Mouse (Mus musculus) neural tube, embryonic 15.5 days (tissue): Measurements from ENCODE around the gene Cpeb3. TPM values are rescaled to one million over a fixed set of nuclear protein-coding genes. Genes with fewer than 3 reads are reported as not detected.

Experiments
- ATAC-seq: fragments of 200-750 bp; cut with Nextera tagmentation; 2 replicates; pipeline ENCODE4 v1.8.0; 2017; ENCODE audit warnings: mild to moderate bottlenecking, moderate TSS enrichment, moderate library complexity; ENCODE audit not compliant: low FRiP score
- H3K27ac ChIP-seq: fragments of 300-500 bp; sonication (generic); replicated peaks from 2 replicates; pipeline ENCODE4 v1.5.1; 2015; ENCODE audit warnings: mild to moderate bottlenecking, inconsistent platforms
- H3K27me3 ChIP-seq: fragments of 300-500 bp; sonication (generic); replicated peaks from 2 replicates; pipeline ENCODE4 v1.6.1; 2015; ENCODE audit warnings: inconsistent platforms
- H3K36me3 ChIP-seq: fragments of 300-500 bp; sonication (generic); 2 replicates; pipeline ENCODE4 v1.6.1; 2015; ENCODE audit warnings: inconsistent platforms
- H3K4me1 ChIP-seq: fragments of 300-500 bp; sonication (generic); 2 replicates; pipeline ENCODE4 v1.6.1; 2015; ENCODE audit warnings: inconsistent platforms
- H3K4me2 ChIP-seq: fragments of 300-500 bp; sonication (generic); 2 replicates; pipeline ENCODE4 v1.6.1; 2015; ENCODE audit warnings: inconsistent platforms, mild to moderate bottlenecking, moderate library complexity
- H3K4me3 ChIP-seq: fragments of 300-500 bp; sonication (generic); replicated peaks from 2 replicates; pipeline ENCODE4 v1.5.1; 2015; ENCODE audit warnings: mild to moderate bottlenecking, inconsistent platforms
- H3K9ac ChIP-seq: fragments of 300-500 bp; sonication (generic); replicated peaks from 2 replicates; pipeline ENCODE4 v1.6.1; 2015; ENCODE audit warnings: mild to moderate bottlenecking, inconsistent platforms
- H3K9me3 ChIP-seq: fragments of 300-500 bp; sonication (generic); replicated peaks from 2 replicates; pipeline ENCODE4 v1.6.1; 2016; ENCODE audit warnings: inconsistent platforms
- WGBS: fragments of 180-500 bp; shearing (Covaris S2); methylation state at CpG from one replicate; pipeline ENCODE4 v1.1.7; 2015; ENCODE audit warnings: mixed read lengths; 5-methylcytosine and 5-hydroxymethylcytosine counted together
- polyA plus RNA-seq: library from polyadenylated mRNA; unstranded; fragments of >200 nt; fragmentation: Nextera tagmentation; extraction: Ambion mirVana; gene quantifications from 2 replicates; pipeline ENCODE4 v1.2.1, GENCODE M21; 2015

Cpeb3 gene
- polyA plus RNA-seq, 1 experiment from 2014 or later = 12.0 TPM

DNA sequence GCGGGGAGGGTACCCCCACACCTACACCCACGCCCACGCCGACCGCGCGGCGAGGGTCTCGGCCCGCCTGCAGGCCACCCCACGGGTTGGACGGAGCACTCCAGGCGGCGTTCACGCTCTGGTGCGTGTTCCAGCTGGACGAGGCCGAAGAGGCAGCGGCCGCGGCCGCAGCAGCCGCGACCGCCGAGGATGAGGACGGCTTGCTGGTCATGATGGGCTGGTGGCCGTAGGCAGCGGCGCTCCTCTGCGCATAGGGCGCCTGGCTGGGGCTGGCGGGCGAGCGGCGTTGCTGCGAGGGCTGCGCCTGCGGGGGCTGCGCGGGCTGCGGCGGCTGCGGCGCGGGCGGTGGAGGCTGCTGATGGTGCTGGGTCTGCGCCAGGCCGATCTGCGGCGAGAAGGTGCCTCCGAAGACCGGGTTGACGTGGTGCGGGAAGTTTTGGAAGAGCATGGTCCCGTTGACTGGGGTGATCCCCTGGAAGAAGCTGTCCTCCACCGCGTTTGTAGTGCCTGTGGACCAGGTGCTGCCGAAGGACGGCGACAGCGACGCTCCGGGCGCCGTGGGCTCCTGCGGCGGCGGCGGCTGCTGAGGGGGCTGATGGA lies 34.2 kb downstream of the Cpeb3 start:
- ATAC-seq = peak; percentile 50
- WGBS = under 1% methylated on average over 70 of the region's 70 CpGs
- H3K9ac ChIP-seq = peak overlapping the region; percentile 69

DNA sequence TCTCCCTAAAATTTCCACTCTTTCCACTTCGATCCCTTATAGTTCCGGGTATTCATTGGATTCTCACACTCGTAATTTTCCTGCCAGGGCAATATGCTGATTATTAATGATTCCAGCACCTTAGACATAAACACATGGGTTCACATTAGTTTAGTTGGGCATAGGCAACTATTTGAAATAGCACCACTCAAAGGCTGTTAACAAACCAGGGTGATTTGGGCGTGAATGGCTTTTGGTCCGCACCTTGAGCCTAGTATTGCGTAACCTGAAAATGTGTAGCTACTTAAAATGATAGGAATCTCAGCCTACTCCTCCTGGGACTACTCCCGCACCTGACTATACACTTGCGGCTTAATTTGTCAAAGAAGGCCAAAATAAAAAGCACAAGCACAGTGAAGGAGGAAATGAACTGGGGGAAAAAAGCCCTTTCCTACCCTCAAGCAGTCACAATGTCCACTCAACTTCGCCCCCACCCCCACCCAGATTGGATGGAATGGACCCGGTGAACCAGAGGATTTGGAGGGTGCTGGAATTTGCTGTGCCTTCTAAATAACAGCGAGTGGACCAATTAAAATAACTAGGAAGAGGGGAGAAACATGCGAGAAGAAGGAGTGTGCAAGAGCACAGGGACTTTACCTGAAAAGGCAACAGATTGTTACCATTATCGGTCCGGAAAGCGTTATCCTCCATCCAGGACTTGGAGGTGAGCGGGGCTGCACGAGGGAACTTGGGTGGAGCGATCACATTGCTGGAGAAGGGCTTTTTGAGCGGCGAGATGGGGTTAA lies 34.9 kb downstream of the Cpeb3 start:
- WGBS = 23% methylated on average over 20 of the region's 20 CpGs
- Histone ChIP-seq H3K4me1 (peaks cover 53% of the 10 kb centered on the region), H3K36me3 (no peaks in the 10 kb centered on the region), H3K9me3 (no peaks in the 10 kb centered on the region), H3K27ac (peak overlapping the region; percentile 93), H3K9ac (peak overlapping the region; percentile 69), H3K4me3 (peak overlapping the region; percentile 67), H3K4me2 (peak overlapping the region; percentile 95), H3K27me3 (no peaks in the 10 kb centered on the region)
- ATAC-seq = no peak

More for the DNA sequence above, 34.2 kb downstream of the Cpeb3 start:
- H3K4me1 ChIP-seq = peaks cover 58% of the 10 kb centered on the region
- H3K27me3 ChIP-seq = no peaks in the 10 kb centered on the region
- peak overlapping the region; percentile 93 for H3K27ac ChIP-seq
- no peaks in the 10 kb centered on the region for H3K9me3 ChIP-seq
- H3K36me3 ChIP-seq = no peaks in the 10 kb centered on the region
- peak overlapping the region; percentile 67 for H3K4me3 ChIP-seq
- peak overlapping the region; percentile 95 for H3K4me2 ChIP-seq

DNA sequence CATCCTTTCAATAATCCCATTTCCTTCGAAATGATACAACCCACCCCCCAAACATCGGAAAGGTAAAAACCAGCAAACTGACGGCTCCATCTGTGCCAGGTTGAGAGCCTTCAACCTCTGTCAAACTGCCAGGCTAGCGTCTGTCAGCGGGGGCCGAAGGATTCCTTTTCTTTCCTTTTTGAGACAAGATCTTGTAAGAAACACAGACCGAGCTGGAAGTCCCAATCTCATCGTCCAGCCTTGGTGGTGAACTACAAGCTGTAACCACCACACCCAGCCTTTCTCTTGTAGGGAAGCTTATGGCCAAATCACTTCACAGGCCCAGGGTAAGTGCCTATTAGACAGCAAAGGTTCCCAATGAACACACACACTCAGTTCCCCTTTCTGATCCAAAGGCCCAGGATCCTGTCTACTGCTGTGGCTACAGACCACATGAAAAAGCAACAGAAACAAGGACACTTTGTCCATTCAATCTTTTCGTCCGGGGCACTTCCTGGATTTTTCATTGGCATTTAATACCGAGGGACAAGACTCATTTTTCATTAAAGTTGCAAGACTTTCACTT lies 35.8 kb downstream of the Cpeb3 start:
- peak overlapping the region; percentile 67 for H3K4me3 ChIP-seq
- no peak for ATAC-seq
- peaks cover 48% of the 10 kb centered on the region for H3K4me1 ChIP-seq
- H3K9ac ChIP-seq = peak overlapping the region; percentile 69
- peak overlapping the region; percentile 95 for H3K4me2 ChIP-seq
- WGBS = 76% methylated on average over 11 of the region's 11 CpGs
- no peaks in the 10 kb centered on the region for H3K27me3 ChIP-seq
- H3K27ac ChIP-seq = 0 out of 2 replicates have a peak overlapping the region, but pooled peaks have one; percentile 5
- no peaks in the 10 kb centered on the region for H3K36me3 ChIP-seq
- no peaks in the 10 kb centered on the region for H3K9me3 ChIP-seq

DNA sequence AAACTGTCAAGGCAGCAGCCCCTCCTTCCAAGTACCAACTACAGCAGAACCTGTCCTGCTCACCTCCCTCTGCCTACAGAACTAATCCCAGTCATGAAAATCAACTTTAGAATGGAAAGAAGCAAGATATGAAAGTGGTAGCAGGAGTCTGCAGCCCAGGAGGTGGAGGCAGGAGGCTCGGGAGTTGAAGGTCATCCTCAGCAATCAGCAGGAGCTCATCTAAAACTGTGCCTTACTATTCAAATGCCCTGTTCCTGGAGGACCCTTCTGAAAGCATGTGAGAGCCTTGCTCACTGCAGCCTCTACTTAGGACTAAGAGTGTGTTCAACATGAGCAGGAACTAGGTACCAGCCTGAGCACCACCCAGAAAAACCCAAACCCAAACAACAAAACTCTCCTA lies 36.3 kb downstream of the Cpeb3 start:
- peak overlapping the region; percentile 67 for H3K4me3 ChIP-seq
- no peaks in the 10 kb centered on the region for H3K9me3 ChIP-seq
- WGBS = 32% methylated on average over 1 of the region's 1 CpGs

DNA sequence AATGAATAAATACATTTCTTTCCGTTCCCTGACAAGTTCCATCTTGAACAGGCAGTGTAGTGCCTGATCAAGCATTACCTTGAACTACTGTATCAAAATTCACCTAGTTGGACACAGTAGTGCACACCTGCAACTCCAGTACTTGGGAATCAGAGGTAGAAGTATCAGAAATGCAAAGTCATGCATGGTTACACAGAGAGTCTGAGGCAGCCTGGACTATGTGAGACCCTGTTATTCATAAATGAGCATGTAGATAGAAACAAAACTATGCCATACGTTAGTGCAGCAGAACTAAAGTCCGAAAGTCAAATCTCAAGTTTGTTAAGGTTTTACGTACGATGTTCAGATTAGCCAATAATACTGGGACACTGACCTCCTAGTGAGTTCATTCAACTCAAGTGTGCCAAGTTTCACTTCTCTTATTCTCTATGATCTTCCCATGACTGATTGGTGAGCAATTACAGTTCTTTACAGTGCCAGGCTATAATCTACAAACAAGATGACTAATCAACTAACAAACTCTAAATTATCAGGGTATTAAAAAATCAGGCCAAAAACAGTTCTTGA lies 51.5 kb downstream of the Cpeb3 start:
- WGBS = 87% methylated on average over 5 of the region's 5 CpGs
- H3K4me3 ChIP-seq = no peak overlapping the region
- no peak overlapping the region for H3K27ac ChIP-seq
- H3K9ac ChIP-seq = no peak overlapping the region
- H3K36me3 ChIP-seq = no peaks in the 10 kb centered on the region
- H3K9me3 ChIP-seq = no peaks in the 10 kb centered on the region
- ATAC-seq = no peak
- no peaks in the 10 kb centered on the region for H3K4me1 ChIP-seq
- no peak overlapping the region for H3K4me2 ChIP-seq
- no peaks in the 10 kb centered on the region for H3K27me3 ChIP-seq

More for the DNA sequence above, 36.3 kb downstream of the Cpeb3 start:
- H3K9ac ChIP-seq = peak overlapping the region; percentile 69; the same call in 1 of the 2 replicates
- H3K4me2 ChIP-seq = peak overlapping the region; percentile 95
- H3K36me3 ChIP-seq = no peaks in the 10 kb centered on the region
- ATAC-seq = no peak
- peaks cover 47% of the 10 kb centered on the region for H3K4me1 ChIP-seq
- H3K27ac ChIP-seq = no peak overlapping the region
- H3K27me3 ChIP-seq = no peaks in the 10 kb centered on the region

DNA sequence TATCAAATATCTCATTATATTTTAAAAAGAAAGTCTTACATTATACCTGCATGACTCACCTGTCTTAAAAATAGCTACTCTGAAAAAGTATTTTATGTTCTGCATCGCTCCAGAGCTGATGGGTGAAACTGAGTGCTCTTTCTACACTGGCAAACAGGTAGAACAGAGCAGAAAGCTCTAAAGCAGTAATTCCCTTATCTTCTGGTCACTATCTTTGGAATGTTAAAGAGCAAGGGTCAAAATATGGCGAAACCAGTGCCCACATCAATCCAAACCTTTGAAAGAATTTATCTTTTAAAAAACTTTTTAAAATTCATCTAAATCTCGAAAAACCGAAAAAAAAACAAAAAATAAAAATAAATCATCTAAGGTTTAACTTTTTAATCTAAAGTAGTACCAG lies 52.4 kb downstream of the Cpeb3 start:
- H3K27me3 ChIP-seq = no peaks in the 10 kb centered on the region

DNA sequence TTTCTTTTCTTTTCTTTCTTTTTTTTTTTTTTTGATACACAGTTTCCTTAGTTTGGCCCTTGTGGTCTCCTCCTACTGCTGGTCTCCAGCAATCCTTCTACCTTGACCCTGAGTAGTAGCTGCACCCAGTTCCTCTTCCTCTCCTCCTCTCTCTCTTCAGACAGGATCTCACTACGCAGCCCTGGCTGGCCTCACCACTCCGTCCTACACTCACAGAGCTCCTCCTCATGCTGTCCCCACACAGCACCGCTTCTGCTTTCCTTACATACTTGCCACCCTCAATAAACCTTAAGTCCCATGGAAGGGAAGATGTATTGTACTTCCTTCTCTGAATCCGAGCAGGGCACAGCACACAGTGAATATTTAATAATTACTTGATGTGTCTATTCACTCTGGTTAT lies 61.3 kb downstream of the Cpeb3 start:
- Histone ChIP-seq H3K27me3 (no peaks in the 10 kb centered on the region), H3K9me3 (no peaks in the 10 kb centered on the region), H3K9ac (no peak overlapping the region), H3K36me3 (no peaks in the 10 kb centered on the region), H3K27ac (no peak overlapping the region), H3K4me1 (no peaks in the 10 kb centered on the region), H3K4me2 (no peak overlapping the region), H3K4me3 (no peak overlapping the region)
- no peak for ATAC-seq
- 78% methylated on average over 4 of the region's 4 CpGs for WGBS

More for the DNA sequence above, 52.4 kb downstream of the Cpeb3 start:
- Histone ChIP-seq H3K36me3 (no peaks in the 10 kb centered on the region), H3K27ac (no peak overlapping the region), H3K4me3 (no peak overlapping the region), H3K9ac (no peak overlapping the region), H3K4me1 (no peaks in the 10 kb centered on the region), H3K9me3 (no peaks in the 10 kb centered on the region), H3K4me2 (no peak overlapping the region)
- 89% methylated on average over 4 of the region's 4 CpGs for WGBS
- no peak for ATAC-seq

DNA sequence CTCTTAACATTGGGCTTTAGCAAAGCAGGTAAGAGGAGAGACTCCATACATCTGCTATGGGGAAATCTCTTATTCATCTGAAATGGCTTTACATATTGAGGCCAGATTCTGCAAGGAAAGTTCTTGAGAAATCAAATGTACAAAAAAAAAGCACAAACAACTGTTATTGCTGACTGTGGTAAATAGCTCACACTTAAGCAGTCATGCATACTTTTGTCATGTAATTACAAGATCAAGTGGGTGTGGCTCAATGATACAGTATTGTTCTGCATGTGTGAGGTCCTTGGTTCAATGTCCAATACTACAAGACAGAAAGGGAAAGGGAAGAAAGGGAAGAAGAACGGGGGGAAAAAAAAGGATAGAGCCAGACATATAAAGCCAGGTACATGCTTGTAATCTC lies 62.6 kb downstream of the Cpeb3 start:
- no peak overlapping the region for H3K4me2 ChIP-seq
- H3K9me3 ChIP-seq = no peaks in the 10 kb centered on the region
- no peaks in the 10 kb centered on the region for H3K27me3 ChIP-seq
- ATAC-seq = no peak
- H3K36me3 ChIP-seq = no peaks in the 10 kb centered on the region
- H3K4me1 ChIP-seq = no peaks in the 10 kb centered on the region
- no peak overlapping the region for H3K9ac ChIP-seq
- H3K27ac ChIP-seq = no peak overlapping the region
- no peak overlapping the region for H3K4me3 ChIP-seq
- 100% methylated on average over 1 of the region's 1 CpGs for whole genome bisulfite sequencing

DNA sequence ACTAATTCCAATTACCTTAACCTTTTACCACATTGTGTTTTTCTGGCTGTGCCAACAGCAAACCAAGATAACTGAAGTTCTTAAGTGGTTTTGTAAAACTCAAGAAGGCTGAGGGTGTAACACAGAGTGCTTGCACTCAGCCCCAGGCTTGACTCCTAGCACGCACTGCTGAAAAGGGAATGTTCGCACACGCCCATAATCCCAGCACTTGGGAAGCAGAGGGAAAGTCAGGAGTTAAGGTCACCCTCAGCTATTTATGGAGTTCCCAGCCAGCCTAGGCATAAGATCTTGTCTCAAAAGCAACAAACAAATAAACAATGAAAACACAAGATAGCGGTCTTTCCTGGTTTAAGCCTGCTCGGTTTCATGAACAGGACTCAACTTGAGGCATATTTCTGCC lies 63.0 kb downstream of the Cpeb3 start:
- WGBS = 92% methylated on average over 5 of the region's 5 CpGs
- Histone ChIP-seq H3K27me3 (no peaks in the 10 kb centered on the region), H3K36me3 (no peaks in the 10 kb centered on the region), H3K4me1 (no peaks in the 10 kb centered on the region), H3K9me3 (no peaks in the 10 kb centered on the region), H3K9ac (no peak overlapping the region), H3K27ac (no peak overlapping the region), H3K4me2 (no peak overlapping the region), H3K4me3 (no peak overlapping the region)
- ATAC-seq = no peak

DNA sequence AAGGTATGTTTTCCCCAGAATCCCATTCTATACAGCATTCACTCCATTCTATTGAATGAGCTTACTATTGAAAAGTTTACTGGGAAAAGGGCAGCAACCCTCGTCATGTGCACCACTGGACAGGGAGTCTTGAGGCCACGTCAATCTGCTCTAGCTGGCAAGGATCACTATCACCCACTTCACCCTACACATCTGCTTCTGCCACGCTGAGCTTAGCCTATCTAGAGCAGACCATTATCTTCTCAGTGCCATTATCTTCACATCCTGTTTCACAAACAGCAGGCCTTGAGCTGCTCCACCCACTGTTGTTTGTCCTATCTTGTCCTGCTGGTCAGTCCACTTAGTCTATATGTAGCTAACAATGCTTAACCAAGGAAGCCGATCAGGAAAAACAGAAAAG lies 66.8 kb downstream of the Cpeb3 start:
- no peak overlapping the region for H3K9ac ChIP-seq
- H3K4me2 ChIP-seq = no peak overlapping the region
- 0 out of 2 replicates have a peak, but pooled peaks cover 4% of the 10 kb centered on the region for H3K36me3 ChIP-seq
- no peaks in the 10 kb centered on the region for H3K9me3 ChIP-seq
- 81% methylated on average over 4 of the region's 4 CpGs for WGBS
- H3K4me1 ChIP-seq = no peaks in the 10 kb centered on the region
- no peak overlapping the region for H3K27ac ChIP-seq
- no peak overlapping the region for H3K4me3 ChIP-seq
- H3K27me3 ChIP-seq = no peaks in the 10 kb centered on the region
- ATAC-seq = no peak

DNA sequence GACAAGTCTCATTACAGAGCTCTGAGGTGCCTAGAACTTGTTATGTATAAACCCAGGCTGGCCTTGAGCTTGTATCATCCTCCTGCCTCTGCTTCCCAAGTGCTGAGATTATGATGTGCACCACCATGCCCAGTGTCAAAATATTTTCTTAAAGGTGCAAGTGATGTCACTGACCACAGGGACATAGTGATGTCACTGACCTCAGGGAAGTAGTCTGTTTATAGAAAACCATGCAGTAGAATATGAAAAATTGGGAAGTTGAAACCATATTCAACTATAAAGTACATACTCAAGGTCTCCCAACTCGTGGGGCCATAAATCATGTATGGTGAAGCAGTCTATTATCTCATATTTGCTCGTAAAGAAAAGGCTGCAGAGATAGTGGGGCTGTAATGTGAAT lies 71.3 kb downstream of the Cpeb3 start:
- Histone ChIP-seq H3K9me3 (no peaks in the 10 kb centered on the region), H3K27ac (no peak overlapping the region), H3K4me2 (no peak overlapping the region), H3K27me3 (no peaks in the 10 kb centered on the region), H3K4me1 (no peaks in the 10 kb centered on the region), H3K36me3 (0 out of 2 replicates have a peak, but pooled peaks cover 4% of the 10 kb centered on the region), H3K9ac (no peak overlapping the region), H3K4me3 (no peak overlapping the region)
- ATAC-seq = no peak
- 70% methylated on average over 2 of the region's 2 CpGs for WGBS
